Mouse (Mus musculus): ENCODE measurements at regions not wholly inside any gene's neighbourhood (a gene's known extent, or its start where the extent isn't known, plus 50 kb on each side); places are given as distances from the start of the nearest gene placed in this dataset.

- Histone ChIP-seq H3K9ac (ENCODE audit: low read depth, low read length) (no peak overlapping the region), H3K27ac (ENCODE audit: low read depth, low read length) (no peak overlapping the region), H3K4me3 (ENCODE audit: low read depth, low read length) (no peak overlapping the region), H3K36me3 (ENCODE audit: control insufficient read depth, insufficient read depth, low read length) (no peaks in the 10 kb centered on the region), H3K9me3 (ENCODE audit: control insufficient read depth, low read length) (no peaks in the 10 kb centered on the region), H3K4me1 (replicated peaks; ENCODE audit: control insufficient read depth, insufficient read depth, low read length) (no peaks in the 10 kb centered on the region), H3K4me2 (no peak overlapping the region), H3K27me3 (replicated peaks; ENCODE audit: control insufficient read depth, insufficient read depth, low read length) (no peaks in the 10 kb centered on the region)
- ATAC-seq (replicated peaks; ENCODE audit: low FRiP score) = no peak
- WGBS = 73% methylated on average over 4 of the region's 4 CpGs
- no peak for DNase-seq (ENCODE audit: low spot score)
Observed at GRCm38 (mm10) chr3:57073962-57074506, 227.8 kb downstream of the Tm4sf1 start.

GRCm38 (mm10) chr3:57033021-57033420 lies 268.8 kb downstream of the Tm4sf1 start:
- DNase-seq (ENCODE audit: low spot score) (no peak), ATAC-seq (replicated peaks; ENCODE audit: low FRiP score) (no peak)
- Histone ChIP-seq H3K9ac (ENCODE audit: low read depth, low read length) (no peak overlapping the region), H3K4me3 (ENCODE audit: low read depth, low read length) (no peak overlapping the region), H3K4me2 (no peak overlapping the region), H3K9me3 (ENCODE audit: control insufficient read depth, low read length) (no peaks in the 10 kb centered on the region), H3K27ac (ENCODE audit: low read depth, low read length) (no peak overlapping the region), H3K4me1 (replicated peaks; ENCODE audit: control insufficient read depth, insufficient read depth, low read length) (no peaks in the 10 kb centered on the region), H3K36me3 (ENCODE audit: control insufficient read depth, insufficient read depth, low read length) (no peaks in the 10 kb centered on the region), H3K27me3 (replicated peaks; ENCODE audit: control insufficient read depth, insufficient read depth, low read length) (no peaks in the 10 kb centered on the region)

- ATAC-seq (replicated peaks; ENCODE audit: low FRiP score) (no peak), DNase-seq (ENCODE audit: low spot score) (no peak)
- Histone ChIP-seq H3K27ac (ENCODE audit: low read depth, low read length) (no peak overlapping the region), H3K4me2 (no peak overlapping the region), H3K9ac (ENCODE audit: low read depth, low read length) (no peak overlapping the region), H3K27me3 (replicated peaks; ENCODE audit: control insufficient read depth, insufficient read depth, low read length) (no peaks in the 10 kb centered on the region), H3K4me3 (ENCODE audit: low read depth, low read length) (no peak overlapping the region), H3K36me3 (ENCODE audit: control insufficient read depth, insufficient read depth, low read length) (no peaks in the 10 kb centered on the region), H3K9me3 (ENCODE audit: control insufficient read depth, low read length) (no peaks in the 10 kb centered on the region), H3K4me1 (replicated peaks; ENCODE audit: control insufficient read depth, insufficient read depth, low read length) (no peaks in the 10 kb centered on the region)
Observed at GRCm38 (mm10) chr3:57018171-57018570, 283.6 kb downstream of the Tm4sf1 start.

- Histone ChIP-seq H3K9ac (ENCODE audit: low read depth, low read length) (no peak overlapping the region), H3K9me3 (ENCODE audit: control insufficient read depth, low read length) (no peaks in the 10 kb centered on the region), H3K27ac (ENCODE audit: low read depth, low read length) (no peak overlapping the region), H3K4me1 (replicated peaks; ENCODE audit: control insufficient read depth, insufficient read depth, low read length) (no peaks in the 10 kb centered on the region), H3K27me3 (replicated peaks; ENCODE audit: control insufficient read depth, insufficient read depth, low read length) (no peaks in the 10 kb centered on the region), H3K36me3 (ENCODE audit: control insufficient read depth, insufficient read depth, low read length) (no peaks in the 10 kb centered on the region), H3K4me3 (ENCODE audit: low read depth, low read length) (no peak overlapping the region), H3K4me2 (no peak overlapping the region)
- 80% methylated on average over 2 of the region's 2 CpGs for WGBS
- DNase-seq (ENCODE audit: low spot score) (no peak), ATAC-seq (replicated peaks; ENCODE audit: low FRiP score) (no peak)
Observed at GRCm38 (mm10) chr3:56981305-56981660, 320.5 kb downstream of the Tm4sf1 start.

GRCm38 (mm10) chr3:56980593-56981304 lies 321.0 kb downstream of the Tm4sf1 start:
- WGBS = 67% methylated on average over 3 of the region's 3 CpGs
- H3K4me1 ChIP-seq (replicated peaks; ENCODE audit: control insufficient read depth, insufficient read depth, low read length) = no peaks in the 10 kb centered on the region
- DNase-seq (ENCODE audit: low spot score) (no peak), ATAC-seq (replicated peaks; ENCODE audit: low FRiP score) (no peak)
- H3K27ac ChIP-seq (ENCODE audit: low read depth, low read length) = no peak overlapping the region
- no peaks in the 10 kb centered on the region for H3K9me3 ChIP-seq (ENCODE audit: control insufficient read depth, low read length)
- H3K4me2 ChIP-seq = no peak overlapping the region
- no peaks in the 10 kb centered on the region for H3K27me3 ChIP-seq (replicated peaks; ENCODE audit: control insufficient read depth, insufficient read depth, low read length)
- H3K4me3 ChIP-seq (ENCODE audit: low read depth, low read length) = no peak overlapping the region
- H3K36me3 ChIP-seq (ENCODE audit: control insufficient read depth, insufficient read depth, low read length) = no peaks in the 10 kb centered on the region
- H3K9ac ChIP-seq (ENCODE audit: low read depth, low read length) = no peak overlapping the region

DNA sequence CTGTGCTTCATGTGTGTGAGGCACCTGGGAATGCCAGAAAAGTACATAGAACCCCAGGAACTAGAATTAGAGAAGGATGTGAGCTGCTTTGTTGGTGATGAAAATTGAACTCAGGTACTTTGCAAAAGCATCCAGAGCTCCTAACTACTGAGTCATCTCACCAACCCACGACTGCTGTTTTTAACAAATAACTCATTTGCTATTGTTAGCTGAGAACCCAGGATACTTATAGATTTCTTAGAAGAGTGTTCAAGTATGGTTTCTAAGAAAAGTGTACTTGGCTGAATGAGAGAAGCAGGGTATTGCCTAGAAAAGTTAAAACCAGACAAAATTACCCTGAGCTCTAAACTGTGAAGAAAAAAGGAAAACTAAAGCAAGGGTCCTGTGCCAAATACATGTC lies 335.8 kb downstream of the Tm4sf1 start:
- no peaks in the 10 kb centered on the region for H3K9me3 ChIP-seq (ENCODE audit: control insufficient read depth, low read length)
- H3K27ac ChIP-seq (ENCODE audit: low read depth, low read length) = no peak overlapping the region
- H3K27me3 ChIP-seq (replicated peaks; ENCODE audit: control insufficient read depth, insufficient read depth, low read length) = no peaks in the 10 kb centered on the region
- 59% methylated on average over 1 of the region's 1 CpGs for WGBS
- no peak overlapping the region for H3K9ac ChIP-seq (ENCODE audit: low read depth, low read length)
- DNase-seq (ENCODE audit: low spot score) (no peak), ATAC-seq (replicated peaks; ENCODE audit: low FRiP score) (no peak)
- H3K36me3 ChIP-seq (ENCODE audit: control insufficient read depth, insufficient read depth, low read length) = no peaks in the 10 kb centered on the region
- no peaks in the 10 kb centered on the region for H3K4me1 ChIP-seq (replicated peaks; ENCODE audit: control insufficient read depth, insufficient read depth, low read length)
- H3K4me3 ChIP-seq (ENCODE audit: low read depth, low read length) = no peak overlapping the region
- no peak overlapping the region for H3K4me2 ChIP-seq

DNA sequence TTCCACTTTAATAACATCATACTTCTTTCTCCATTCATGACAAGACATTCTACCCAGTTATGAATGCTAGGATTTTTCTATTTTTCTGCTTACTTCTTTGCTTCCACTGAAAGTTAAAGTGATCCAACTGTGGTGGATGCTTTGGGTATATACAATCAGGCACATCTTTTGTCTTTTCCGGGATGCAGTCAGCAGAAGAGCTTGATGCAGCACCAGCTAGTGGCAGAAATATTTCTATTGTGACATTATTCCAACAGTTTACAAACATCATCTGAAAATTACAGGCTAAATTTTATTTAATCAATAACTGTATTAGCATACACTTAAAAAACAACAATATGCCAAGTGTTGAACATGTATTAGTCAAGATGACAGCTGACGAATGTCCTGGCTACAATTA lies 336.3 kb downstream of the Tm4sf1 start:
- H3K9ac ChIP-seq (ENCODE audit: low read depth, low read length) = no peak overlapping the region
- no peak for ATAC-seq (replicated peaks; ENCODE audit: low FRiP score)
- no peak overlapping the region for H3K27ac ChIP-seq (ENCODE audit: low read depth, low read length)
- no peak overlapping the region for H3K4me3 ChIP-seq (ENCODE audit: low read depth, low read length)
- WGBS = 80% methylated on average over 2 of the region's 2 CpGs
- H3K27me3 ChIP-seq (replicated peaks; ENCODE audit: control insufficient read depth, insufficient read depth, low read length) = no peaks in the 10 kb centered on the region
- no peak for DNase-seq (ENCODE audit: low spot score)
- H3K9me3 ChIP-seq (ENCODE audit: control insufficient read depth, low read length) = no peaks in the 10 kb centered on the region
- no peaks in the 10 kb centered on the region for H3K36me3 ChIP-seq (ENCODE audit: control insufficient read depth, insufficient read depth, low read length)
- H3K4me1 ChIP-seq (replicated peaks; ENCODE audit: control insufficient read depth, insufficient read depth, low read length) = no peaks in the 10 kb centered on the region
- H3K4me2 ChIP-seq = no peak overlapping the region

- H3K9me3 ChIP-seq (ENCODE audit: control insufficient read depth, low read length) = no peaks in the 10 kb centered on the region
- WGBS = 79% methylated on average over 3 of the region's 3 CpGs
- no peak for ATAC-seq (replicated peaks; ENCODE audit: low FRiP score)
Observed at GRCm38 (mm10) chr3:56964156-56964555, 337.6 kb downstream of the Tm4sf1 start.

GRCm38 (mm10) chr3:56963251-56963650 lies 338.5 kb downstream of the Tm4sf1 start:
- no peaks in the 10 kb centered on the region for H3K9me3 ChIP-seq (ENCODE audit: control insufficient read depth, low read length)
- H3K4me2 ChIP-seq = no peak overlapping the region
- no peak overlapping the region for H3K4me3 ChIP-seq (ENCODE audit: low read depth, low read length)
- no peak for ATAC-seq (replicated peaks; ENCODE audit: low FRiP score)
- WGBS = 70% methylated on average over 3 of the region's 3 CpGs
- no peak overlapping the region for H3K9ac ChIP-seq (ENCODE audit: low read depth, low read length)
- no peaks in the 10 kb centered on the region for H3K27me3 ChIP-seq (replicated peaks; ENCODE audit: control insufficient read depth, insufficient read depth, low read length)
- H3K27ac ChIP-seq (ENCODE audit: low read depth, low read length) = no peak overlapping the region
- no peak for DNase-seq (ENCODE audit: low spot score)
- no peaks in the 10 kb centered on the region for H3K4me1 ChIP-seq (replicated peaks; ENCODE audit: control insufficient read depth, insufficient read depth, low read length)
- H3K36me3 ChIP-seq (ENCODE audit: control insufficient read depth, insufficient read depth, low read length) = no peaks in the 10 kb centered on the region

More at GRCm38 (mm10) chr3:56964156-56964555, 337.6 kb downstream of the Tm4sf1 start:
- H3K4me1 ChIP-seq (replicated peaks; ENCODE audit: control insufficient read depth, insufficient read depth, low read length) = no peaks in the 10 kb centered on the region
- H3K4me2 ChIP-seq = no peak overlapping the region
- H3K27ac ChIP-seq (ENCODE audit: low read depth, low read length) = no peak overlapping the region
- H3K27me3 ChIP-seq (replicated peaks; ENCODE audit: control insufficient read depth, insufficient read depth, low read length) = no peaks in the 10 kb centered on the region
- no peak overlapping the region for H3K4me3 ChIP-seq (ENCODE audit: low read depth, low read length)
- DNase-seq (ENCODE audit: low spot score) = no peak
- H3K36me3 ChIP-seq (ENCODE audit: control insufficient read depth, insufficient read depth, low read length) = no peaks in the 10 kb centered on the region
- H3K9ac ChIP-seq (ENCODE audit: low read depth, low read length) = no peak overlapping the region
